Mouse (Mus musculus) liver, embryonic 14.5 days (tissue): ENCODE data around the gene Armc7.

Experiments used
- CTCF ChIP-seq: IDR thresholded peaks from 2 replicates; pipeline ENCODE4 v1.5.1; 2016; ENCODE audit warnings: antibody characterized with exemption, low read depth, control low read depth
- EP300 ChIP-seq: IDR thresholded peaks from 2 replicates; pipeline ENCODE4 v1.6.1; 2016; ENCODE audit warnings: antibody characterized with exemption, low read depth

DNA sequence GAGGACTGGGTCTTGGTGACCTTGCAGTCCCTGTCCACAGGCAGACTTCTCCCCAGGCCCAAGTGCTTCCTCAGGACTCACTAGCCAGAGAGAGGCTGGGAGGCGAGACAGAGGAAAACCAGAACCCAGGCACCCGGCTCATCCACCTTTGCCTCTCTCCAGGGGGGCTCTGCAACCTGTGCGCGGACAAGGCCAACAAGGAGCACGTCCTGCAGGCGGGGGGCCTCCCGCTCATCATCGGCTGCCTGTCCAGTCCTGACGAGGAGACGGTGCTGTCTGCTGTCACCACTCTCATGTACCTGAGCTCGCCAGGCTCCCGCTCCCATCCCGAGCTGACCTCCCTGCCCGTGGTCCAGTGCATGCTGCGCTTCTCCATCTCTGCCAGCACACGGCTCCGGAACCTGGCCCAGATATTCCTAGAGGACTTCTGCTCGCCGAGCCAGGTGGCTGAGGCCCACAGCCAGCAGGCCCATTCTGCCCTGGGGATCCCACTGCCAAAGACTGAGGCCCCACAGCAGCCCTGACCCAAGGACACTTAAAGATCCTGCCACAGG lies 13.2 kb downstream of the Armc7 start:
- TF ChIP-seq CTCF (no peak), EP300 (no peak)
